Mouse (Mus musculus): ENCODE measurements around the gene Syne3.

Syne3 gene

DNA sequence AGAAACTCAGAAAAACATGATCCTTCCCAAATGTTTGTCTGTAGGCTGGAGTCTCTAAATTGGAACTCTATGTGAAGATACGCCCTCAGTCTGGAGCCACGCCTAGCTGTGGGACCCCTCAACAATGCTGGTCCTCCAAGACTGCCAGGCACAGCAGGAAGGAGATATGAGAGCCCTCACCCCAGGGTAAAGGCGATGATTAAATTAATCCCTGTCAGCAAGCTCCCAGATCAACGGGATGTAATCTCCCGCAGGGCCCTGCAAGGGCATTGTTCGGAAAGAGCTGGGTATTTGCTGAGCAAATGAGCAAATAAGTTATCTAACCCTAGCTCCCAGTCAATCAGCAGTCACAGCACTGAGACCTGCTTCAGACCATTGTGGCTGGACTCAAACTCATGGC lies 11.1 kb downstream of the Syne3 start:
- DNase-seq (ENCODE audit: low spot score) = no peak

DNA sequence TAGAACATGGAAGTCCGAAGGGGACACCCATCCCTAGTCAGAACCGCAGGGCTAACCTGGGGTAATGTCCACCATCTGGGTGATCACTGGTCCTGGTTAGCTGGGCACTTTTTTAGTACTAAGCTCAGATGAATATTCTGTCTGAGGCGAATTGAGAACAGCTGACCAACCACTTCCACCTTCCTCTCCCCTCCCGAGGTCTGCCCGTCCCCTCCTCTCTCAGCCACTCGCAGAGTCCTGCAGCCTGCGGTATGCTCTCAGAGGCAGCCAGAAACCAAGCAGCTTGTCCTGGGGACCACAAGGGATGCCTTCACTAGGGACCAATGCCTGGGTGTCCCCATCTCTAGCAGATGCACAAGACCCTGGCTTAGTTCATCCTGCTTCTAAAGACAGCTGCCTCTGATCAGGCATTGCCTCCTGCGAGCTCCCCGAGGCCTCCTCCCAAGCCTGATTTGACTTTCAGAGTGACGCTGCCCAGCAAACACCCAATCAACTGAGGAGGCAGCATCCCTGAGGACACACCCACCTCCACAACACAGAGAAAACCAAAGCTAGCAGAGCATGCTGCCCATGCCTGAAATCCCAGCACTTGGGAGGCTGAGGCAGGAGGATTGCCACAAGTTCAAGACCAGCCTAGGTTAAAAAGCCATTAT lies 11.8 kb downstream of the Syne3 start:
- DNase-seq (ENCODE audit: low spot score) = no peak

DNA sequence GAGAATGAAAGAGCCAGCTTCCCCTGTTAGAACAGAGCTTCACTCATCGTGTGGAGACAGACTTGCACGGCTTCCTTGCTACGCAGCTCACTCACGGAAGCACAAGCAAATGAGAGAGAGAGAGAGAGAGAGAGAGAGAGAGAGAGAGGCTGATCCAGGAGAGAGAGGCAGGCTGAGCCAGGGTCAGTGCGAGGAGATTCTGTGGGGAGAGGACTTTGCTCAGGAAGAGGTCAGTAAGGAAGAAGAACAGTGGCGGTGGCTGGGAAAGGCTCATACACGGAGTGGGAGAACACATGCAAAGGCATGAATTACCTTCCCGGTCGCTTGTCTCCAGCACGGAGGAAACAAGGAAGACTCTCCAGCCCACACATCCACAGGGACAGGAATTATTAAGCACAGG lies 12.4 kb downstream of the Syne3 start:
- DNase-seq (ENCODE audit: low spot score) = no peak

DNA sequence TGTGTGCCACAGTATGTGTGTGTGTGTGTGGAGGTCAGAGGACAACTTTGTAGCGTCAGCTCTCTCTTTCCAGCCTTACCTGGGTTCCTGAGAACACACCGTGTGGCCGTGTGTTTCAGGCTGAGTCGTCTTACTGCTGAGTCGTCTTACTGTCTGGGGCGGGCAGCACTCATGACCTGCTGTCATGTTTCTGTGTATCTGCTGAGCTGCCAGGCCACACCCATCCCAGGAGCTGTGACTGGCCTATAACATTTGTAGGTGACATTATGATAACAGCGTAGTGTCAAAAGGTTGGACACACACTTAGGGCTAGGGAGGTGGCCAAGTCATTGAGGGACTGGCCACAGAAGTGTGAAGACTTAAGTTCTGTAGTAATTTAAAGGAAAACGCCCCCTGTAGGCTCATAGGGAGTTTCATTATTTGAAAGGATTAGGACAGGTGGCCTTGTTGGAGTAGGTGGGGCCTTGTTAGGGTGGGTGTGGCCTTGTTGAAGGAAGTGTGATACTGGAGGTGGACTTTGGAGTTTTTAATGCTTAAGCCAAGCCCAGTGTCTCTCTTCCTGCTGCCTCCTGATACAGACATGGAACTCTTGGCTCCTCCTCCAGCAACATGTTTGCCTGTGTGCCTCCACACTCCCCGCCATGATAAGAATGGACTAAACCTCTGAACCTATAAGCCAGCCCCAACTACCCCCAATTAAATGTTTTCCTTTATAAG lies 13.4 kb downstream of the Syne3 start:
- DNase-seq (ENCODE audit: low spot score) = no peak

DNA sequence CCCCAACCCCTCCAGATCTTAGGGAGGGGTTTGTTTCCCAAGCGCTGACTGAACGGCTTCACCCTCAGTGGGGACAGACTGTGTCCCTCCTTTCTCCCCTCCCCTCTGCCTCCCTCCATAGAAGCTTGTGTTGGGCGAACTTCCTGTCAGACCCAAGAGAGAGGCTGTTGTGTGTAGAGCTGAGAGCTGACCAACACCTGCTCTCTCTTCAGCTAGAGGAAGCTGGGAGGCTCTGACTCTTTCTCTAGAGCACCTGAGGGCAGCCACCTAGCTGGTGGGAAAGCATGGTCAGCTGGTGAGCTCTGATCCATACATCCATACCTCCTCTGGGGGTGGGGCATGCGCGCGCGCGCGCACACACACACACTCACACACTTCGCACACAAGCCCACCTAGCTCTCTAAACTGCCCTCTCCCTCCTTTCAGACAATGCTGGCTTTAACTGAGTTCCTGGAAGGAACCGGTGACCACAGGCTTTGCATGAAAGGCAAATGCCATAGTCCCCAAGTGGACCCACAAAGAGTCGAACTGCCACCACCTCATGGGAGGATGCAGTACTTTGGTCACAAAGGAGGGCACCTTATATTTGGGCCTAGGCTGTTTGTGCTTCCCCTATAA lies 14.2 kb downstream of the Syne3 start:
- no peak for DNase-seq (ENCODE audit: low spot score)

DNA sequence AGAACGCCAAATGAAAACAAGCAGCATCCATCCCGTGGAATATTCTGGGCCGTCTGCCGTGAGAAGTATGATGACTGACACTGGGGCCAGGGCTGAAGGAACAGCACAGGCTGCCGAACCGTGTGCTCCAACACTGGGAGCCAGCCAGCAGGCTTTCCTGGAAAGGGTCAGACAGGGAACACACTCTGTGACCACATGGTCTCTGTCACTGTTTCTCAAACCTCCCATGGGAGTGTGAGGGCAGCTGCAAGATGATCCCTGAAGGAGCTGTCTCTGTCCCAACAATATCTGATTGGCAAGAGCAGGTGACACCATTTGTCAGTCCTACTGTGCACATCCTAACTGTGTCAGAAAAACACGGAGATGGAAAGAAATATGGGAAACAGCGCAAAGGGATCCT lies 16.8 kb downstream of the Syne3 start:
- DNase-seq (ENCODE audit: low spot score) = peak; percentile 40

DNA sequence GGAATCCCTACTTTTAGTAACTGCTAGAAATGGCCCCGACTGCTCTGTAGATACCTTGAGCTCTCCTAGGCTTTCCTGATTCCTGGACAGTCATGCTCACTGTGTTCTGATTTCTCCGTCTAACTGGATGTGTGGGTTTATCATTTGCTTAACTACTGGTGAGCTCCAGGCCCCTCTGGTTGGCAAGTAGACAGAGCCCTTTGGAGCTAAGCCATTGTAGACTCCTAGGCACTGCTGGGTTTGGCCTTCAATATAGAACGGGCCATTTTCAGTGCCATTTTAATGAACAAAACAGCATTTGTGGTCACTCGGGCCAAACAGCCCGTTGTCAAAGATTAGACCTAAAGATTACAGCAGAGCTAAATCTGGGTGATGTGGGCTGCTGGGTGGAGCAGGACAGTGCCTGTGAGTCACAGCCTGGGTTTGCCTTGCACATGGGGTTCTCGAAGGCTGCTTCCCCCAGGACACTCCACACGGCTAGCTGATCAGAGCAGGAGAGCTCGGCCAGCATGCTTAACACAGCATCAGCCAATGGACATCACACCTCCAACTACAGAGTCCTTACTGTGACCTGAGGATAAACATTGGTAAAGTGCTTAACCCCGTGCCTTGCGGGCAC lies 17.4 kb downstream of the Syne3 start:
- peak; percentile 31 for DNase-seq (ENCODE audit: low spot score)

DNA sequence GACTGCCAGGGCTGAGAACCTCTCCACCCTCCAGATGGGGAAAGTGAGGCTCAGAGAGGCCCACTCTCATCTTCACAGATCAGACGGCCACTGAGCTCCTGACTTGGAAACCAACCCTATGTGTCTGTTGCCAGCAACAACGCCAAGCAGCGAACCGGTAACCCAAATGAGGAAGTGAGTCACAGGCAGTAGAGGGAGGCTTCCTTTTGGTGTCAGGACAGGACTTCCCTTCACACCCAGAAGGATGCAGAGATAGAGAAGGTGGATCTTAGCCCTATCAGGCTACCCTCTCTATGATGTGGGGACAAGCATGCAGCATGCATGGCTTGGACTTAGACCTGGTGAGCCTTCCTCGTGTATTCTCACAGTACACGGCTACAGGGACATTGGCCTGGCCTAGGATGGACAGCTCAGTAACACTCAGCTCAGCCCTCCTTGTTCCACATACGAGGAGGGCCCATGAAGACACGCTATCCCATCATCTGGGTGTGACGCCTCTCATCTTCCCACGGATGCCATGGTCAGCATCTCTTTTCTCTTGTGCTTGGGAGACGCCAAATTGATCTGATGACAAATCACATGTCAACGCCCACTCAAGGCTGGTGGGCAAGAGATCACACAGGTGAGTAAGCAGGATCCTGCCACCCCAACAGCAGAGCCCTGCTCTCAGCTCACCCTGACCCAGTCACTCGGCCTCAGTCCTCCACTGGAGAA lies 18.7 kb downstream of the Syne3 start:
- DNase-seq (ENCODE audit: low spot score) = no peak

DNA sequence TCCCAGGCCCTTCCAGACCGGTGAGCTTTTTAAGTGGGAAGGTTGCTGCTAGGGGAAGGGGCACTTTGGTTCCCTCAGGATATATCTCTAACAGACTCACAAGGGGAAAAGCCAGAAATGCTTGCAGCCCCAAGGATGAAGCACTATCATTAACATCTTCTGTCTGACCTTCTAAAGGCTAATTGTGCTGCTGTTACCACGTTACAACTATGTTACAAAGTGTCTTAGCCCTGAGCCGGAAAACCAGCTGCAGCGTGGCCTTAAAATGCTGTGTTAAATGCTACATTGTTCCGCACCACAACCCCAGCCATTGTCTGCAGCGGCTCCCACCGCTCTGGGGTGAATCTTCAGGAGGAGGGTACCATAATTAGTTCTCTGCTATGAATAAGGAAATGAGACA lies 21.7 kb downstream of the Syne3 start:
- no peak for DNase-seq (ENCODE audit: low spot score)

DNA sequence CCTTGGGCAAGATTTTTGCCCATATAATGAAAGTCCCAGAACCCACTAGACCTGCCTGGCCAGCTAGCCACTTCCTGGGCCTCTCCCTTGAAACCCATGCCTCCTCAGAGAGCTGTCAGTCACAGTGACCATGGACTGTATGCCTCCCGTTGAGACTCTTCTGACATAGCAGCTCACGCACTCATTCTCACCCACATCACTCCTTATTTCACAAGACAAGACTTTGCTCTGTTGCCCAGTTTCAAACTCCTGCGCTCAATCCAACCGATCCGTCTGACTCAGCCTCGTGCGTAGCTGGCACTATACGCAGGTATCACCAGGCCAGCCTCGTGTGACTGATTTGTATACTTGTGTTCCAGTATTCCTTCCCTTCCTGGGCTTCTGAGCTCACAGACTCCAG lies 22.8 kb downstream of the Syne3 start:
- no peak for DNase-seq (ENCODE audit: low spot score)

DNA sequence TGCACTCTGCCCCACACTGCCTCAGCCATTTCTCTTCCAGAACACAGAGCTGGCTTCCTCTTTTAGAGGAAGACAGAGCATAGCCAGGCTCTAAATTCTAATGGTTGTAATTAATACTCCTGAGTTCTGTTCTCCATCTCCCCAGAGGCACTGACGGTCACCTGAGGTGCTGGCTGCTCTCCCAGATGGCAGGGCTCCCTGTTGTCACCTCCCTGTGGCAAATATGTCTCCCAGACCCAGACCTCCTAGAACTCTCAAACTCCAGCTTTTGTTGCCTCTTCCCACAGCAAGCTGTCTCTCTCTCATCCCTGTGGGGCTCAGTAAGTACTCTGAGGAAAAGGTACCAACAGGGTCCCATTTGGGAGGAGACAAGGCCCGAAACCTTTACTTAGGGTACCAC lies 23.6 kb downstream of the Syne3 start:
- DNase-seq (ENCODE audit: low spot score) = no peak

DNA sequence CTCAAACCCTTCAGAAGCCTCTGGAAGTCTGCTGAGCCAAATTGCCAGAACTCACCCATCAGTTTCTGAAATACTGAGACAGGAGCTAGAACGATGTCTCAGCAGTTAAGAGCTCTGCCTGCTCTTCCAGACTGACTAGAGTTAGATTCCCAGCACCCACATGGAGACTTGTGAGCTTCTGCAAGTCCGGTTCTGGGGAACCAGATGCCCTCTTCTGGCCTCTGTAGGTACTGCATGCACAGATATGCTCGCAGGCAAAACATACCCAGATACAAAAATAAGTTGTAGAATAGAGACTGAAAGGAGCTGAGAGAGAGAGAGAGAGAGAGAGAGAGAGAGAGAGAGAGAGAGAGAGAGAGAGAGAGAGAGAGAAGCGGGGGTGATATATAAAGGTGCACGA lies 24.5 kb downstream of the Syne3 start:
- no peak for DNase-seq (ENCODE audit: low spot score)

DNA sequence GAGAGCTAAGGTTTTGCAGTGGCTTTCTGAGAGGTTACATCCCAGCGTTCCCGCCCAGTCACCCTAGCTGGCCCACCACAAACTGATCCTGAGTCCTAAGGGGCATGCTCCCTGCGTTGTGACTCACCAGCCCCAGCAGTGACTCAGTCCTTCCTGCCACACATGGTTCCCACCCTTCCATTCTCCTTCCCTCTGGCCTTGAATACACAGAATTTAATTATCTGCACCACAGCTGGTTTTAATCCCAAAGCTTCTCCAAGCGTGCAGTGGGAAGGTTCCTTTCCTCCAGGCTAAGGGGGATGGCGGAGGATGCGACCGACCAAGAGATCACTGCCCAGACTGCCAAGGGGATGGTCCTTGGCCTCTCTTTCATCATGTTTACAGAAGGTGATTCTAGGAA lies 26.1 kb downstream of the Syne3 start:
- peak; percentile 53 for DNase-seq (ENCODE audit: low spot score)

DNA sequence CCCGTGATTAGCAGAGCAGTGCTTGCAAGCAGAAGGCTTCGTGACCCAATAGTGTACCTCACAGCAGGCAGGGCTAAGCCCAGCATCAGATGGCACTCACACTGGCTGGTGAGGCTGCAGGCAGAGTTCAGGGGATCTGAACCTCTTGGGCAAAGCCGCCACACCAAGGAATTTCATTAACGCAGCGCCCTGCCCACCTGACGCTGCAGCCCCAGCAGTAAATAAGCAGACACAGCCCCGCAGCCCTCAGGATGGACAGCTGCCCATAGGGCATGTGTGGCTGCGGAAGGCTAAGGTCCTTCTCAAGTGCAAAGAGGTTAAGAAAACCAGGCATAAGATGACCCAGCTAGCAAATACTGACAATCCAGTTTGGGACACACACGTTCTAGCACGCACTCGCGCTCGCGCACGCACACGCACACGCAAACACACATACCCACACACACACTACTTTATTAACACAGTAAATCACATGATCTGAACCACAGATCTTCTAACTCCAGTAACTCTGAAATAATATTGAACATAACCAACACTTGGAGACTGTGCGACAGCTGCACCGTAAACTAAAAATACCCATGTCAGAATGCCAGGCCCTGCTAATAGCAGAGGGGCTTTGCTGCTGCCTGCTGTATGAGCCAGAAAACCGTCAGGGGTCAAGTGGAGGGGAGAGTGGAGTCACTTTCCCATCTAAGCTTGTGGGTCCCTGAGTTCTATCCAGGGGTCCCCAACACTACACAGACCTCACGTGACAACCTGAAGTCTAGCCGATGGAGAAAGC lies 30.5 kb downstream of the Syne3 start:
- DNase-seq (ENCODE audit: low spot score) = no peak

DNA sequence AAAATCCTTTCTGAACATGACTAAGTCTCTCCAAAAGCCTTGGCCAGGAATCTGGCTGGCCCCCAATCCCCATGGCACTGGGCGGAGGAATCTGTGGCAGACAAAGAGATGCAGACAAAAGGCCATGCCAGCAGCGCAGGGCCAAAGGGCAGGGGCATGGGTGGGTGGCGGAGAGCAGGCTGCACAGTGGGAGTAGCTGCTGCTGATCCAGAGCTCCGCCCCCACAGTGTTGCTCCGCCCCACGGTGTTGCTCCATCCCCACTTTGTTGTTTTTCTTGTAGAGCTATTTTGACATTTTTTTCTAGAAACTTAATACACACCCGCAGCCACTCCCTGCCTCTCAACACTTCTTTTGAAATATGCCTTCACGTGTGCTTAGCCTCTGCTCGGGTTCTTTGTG lies 31.2 kb downstream of the Syne3 start:
- DNase-seq (ENCODE audit: low spot score) = peak; percentile 68

DNA sequence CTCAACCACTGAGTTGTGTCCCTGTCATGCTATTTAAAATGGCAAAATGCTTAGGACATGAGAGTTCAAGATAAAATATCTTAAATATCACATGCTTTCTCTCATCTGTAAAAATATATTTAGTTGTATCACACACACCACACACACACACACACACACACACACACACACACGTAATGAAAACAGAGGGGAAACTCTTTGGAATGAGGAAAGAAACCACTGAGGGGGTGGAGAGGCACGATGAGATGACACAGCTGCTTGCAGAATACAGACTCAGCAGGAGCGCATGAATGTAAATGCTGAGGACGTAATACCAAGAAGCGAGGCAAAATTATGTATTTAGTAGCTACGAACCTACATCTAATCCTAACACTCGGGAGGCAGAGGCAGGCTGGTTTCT lies 32.7 kb downstream of the Syne3 start:
- no peak for DNase-seq (ENCODE audit: low spot score)

DNA sequence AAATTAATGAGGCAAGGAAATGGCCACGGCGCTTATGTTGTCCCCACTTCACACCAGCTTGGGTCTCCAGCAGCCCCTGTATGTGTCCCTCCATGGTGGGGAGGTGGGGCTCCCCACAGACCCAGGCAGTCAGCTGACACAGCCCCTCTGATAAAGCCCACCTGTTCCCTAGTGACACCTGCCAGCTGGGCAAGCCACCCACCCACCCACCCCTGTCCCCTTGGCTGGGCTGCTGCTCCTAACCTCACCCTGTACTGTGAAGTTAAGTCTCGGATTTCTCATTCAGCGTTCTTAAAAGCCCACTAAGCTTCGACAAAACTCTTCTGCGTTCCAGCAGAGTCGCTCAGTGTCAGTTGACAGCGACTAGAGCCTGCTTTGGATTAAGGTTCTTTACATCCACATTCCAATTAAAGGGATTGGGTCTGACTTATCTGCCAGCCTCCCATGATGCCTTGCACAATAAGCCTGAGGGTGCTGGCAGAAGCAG lies 33.2 kb downstream of the Syne3 start:
- no peak for DNase-seq (ENCODE audit: low spot score)

DNA sequence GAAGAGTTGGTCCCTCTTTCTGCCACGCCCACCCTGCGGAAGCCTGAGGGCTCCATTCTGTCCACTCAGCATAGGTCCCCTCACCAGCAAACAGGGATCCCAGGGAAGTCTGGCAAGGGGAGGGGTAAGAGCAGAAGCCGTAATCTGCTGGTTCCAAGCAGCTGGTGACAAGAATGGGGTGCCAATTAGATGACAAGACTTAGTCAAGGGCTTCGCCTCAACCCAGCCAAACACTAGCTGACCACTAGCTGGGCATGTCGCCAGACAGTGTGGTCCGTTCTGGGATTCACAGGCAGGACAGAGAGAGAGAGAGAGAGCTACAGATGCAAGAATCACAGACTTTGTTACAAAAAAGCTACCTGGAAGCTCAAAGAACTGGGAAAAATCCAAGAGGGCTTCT lies 36.7 kb downstream of the Syne3 start:
- no peak for DNase-seq (ENCODE audit: low spot score)

DNA sequence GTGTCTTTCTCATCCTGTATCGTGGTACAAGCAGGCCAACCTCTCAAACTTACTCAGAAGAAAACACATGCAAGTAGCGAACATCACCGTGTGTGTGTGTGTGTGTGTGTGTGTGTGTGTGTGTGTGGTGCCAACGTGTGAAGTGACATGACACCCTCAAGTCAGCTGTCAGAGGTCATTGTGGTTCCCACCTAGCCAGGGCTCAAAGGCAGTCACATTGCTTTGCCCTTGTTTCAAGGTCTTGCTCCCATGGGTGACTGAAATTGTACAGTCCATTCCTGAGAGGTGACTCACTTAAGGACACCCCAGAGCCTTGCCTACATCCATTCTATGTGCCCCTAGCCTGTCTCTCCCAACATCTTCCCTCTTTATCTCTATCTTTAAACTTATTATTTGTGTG lies 40.0 kb downstream of the Syne3 start:
- DNase-seq (ENCODE audit: low spot score) = no peak

DNA sequence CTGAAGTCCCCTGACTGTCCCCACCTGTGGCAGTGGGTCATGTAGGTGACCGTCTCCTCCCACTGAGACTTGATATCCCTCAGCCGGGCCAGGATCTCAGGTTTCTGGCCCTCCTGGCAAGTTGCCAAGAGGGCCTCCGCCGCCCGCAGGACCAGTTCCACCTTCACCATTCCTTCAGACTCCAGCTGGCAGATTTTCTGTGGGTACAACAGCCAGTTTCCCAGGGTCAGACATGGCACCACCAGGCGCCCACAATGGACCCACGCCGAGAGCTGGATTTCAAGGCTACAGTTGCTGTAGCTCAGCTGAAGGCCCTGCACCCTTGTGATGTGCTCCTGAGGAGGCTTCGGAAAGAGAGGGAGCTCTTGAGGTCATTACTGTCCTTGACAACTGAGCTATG lies 40.4 kb downstream of the Syne3 start:
- no peak for DNase-seq (ENCODE audit: low spot score)

Data from urinary bladder, postnatal 14 days (tissue).